Mouse (Mus musculus): ENCODE measurements around the gene E2f2.

GRCm38 (mm10) chr4:136240123-136240522, 67.9 kb downstream of the E2f2 start:
- TF ChIP-seq POLR2A (IDR thresholded peaks at IDR 0.05; ENCODE audit: extremely low read depth, insufficient read depth, low read length) (no peak), CTCF (IDR thresholded peaks at IDR 0.05; ENCODE audit: low read depth, low read length) (no peak)
